Mouse (Mus musculus) spleen, adult 2 months (tissue): Measurements from ENCODE around the gene Sult6b2.

Source experiments
- CTCF ChIP-seq: fragments of 200-500 bp; IDR thresholded peaks from 2 replicates; pipeline ENCODE4 v1.5.1; 2011; ENCODE audit warnings: mild to moderate bottlenecking, inconsistent platforms; ENCODE audit not compliant: insufficient read depth, insufficient read length, insufficient replicate concordance; ENCODE audit errors: extremely low read depth
- POLR2A ChIP-seq: fragments of 200-500 bp; IDR thresholded peaks from 2 replicates; pipeline ENCODE4 v1.6.1; 2011; ENCODE audit warnings: low read depth, low read length, inconsistent platforms

DNA sequence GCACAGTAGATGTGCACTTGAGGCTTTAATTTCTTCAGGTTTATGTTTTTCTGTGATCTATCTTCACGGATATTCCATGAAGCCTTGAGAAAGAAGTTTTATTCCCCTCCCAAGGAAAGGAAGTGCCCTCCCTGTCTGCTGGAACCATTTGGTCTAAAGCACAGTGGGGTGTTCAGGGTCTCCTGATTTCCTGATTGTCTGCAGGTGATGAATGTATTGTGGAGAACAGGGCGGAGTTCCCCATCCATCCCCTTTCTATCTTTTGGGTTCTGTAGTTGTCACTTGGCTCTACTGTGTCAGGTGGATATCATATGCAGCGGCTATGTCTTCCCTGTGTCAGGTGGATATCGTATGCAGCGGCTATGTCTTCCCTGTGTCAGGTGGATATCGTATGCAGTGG lies 62.5 kb downstream of the Sult6b2 start:
- no peak for TF ChIP-seq POLR2A
- TF ChIP-seq CTCF = no peak
